Mouse (Mus musculus) stomach, embryonic 14.5 days (tissue): ENCODE results near the gene Tmc8. TPM values are rescaled to one million over a fixed set of nuclear protein-coding genes. Genes with fewer than 3 reads are reported as not detected.

Source experiments
- ATAC-seq: fragments of 200-750 bp; cut with Nextera tagmentation; 2 replicates; pipeline ENCODE4 v1.8.0; 2017; ENCODE audit warnings: low read depth, moderate TSS enrichment; ENCODE audit not compliant: insufficient number of reproducible peaks, insufficient read depth, low FRiP score
- H3K27ac ChIP-seq: fragments of 300-500 bp; sonication (generic); 2 replicates; pipeline ENCODE4 v1.5.1; 2014; ENCODE audit warnings: mild to moderate bottlenecking, low read length, moderate library complexity, mixed read lengths
- H3K27me3 ChIP-seq: fragments of 300-500 bp; sonication (generic); 2 replicates; pipeline ENCODE4 v1.6.1; 2014; ENCODE audit warnings: low read length, control low read depth, mixed read lengths; ENCODE audit not compliant: control insufficient read depth, insufficient read depth
- H3K36me3 ChIP-seq: fragments of 300-500 bp; sonication (generic); 2 replicates; pipeline ENCODE4 v1.6.1; 2014; ENCODE audit warnings: mild to moderate bottlenecking, control low read depth, low read length, moderate library complexity, mixed read lengths; ENCODE audit not compliant: control insufficient read depth, insufficient read depth
- H3K4me1 ChIP-seq: fragments of 300-500 bp; sonication (generic); 2 replicates; pipeline ENCODE4 v1.6.1; 2014; ENCODE audit warnings: low read length, control low read depth, mixed read lengths; ENCODE audit not compliant: control insufficient read depth, insufficient read depth
- H3K4me2 ChIP-seq: fragments of 300-500 bp; sonication (generic); replicated peaks from 2 replicates; pipeline ENCODE4 v1.6.1; 2014; ENCODE audit warnings: low read depth, low read length, control low read depth
- H3K4me3 ChIP-seq: fragments of 300-500 bp; sonication (generic); 2 replicates; pipeline ENCODE4 v1.5.1; 2014; ENCODE audit warnings: low read depth, low read length, control low read depth
- H3K9ac ChIP-seq: fragments of 300-500 bp; sonication (generic); replicated peaks from 2 replicates; pipeline ENCODE4 v1.6.1; 2014; ENCODE audit warnings: low read depth, mild to moderate bottlenecking, control low read depth, low read length, moderate library complexity, mixed read lengths
- H3K9me3 ChIP-seq: fragments of 300-500 bp; sonication (generic); 2 replicates; pipeline ENCODE4 v1.6.1; 2016; ENCODE audit warnings: low read depth, low read length, control low read depth; ENCODE audit not compliant: control insufficient read depth
- WGBS: fragments of 180-500 bp; shearing (Covaris S2); extraction: QIAGEN DNeasy Blood & Tissue Kit; methylation state at CpG from one replicate; pipeline ENCODE4 v1.1.7; 2014; 5-methylcytosine and 5-hydroxymethylcytosine counted together
- polyA plus RNA-seq: library from polyadenylated mRNA; unstranded; fragments of >200 nt; fragmentation: Nextera tagmentation; extraction: Ambion mirVana; gene quantifications from 2 replicates; pipeline ENCODE4 v1.2.1, GENCODE M21; 2014

Gene Tmc8
- polyA plus RNA-seq, 1 experiment from 2014 or later: 1.7 TPM

GRCm38 (mm10) chr11:117777111-117777510 lies 4.8 kb upstream of the Tmc8 start:
- Histone ChIP-seq H3K9me3 (no peaks in the 10 kb centered on the region), H3K4me2 (no peak overlapping the region), H3K27ac (no peak overlapping the region), H3K4me1 (peaks cover 36% of the 10 kb centered on the region), H3K4me3 (no peak overlapping the region), H3K9ac (no peak overlapping the region), H3K27me3 (no peaks in the 10 kb centered on the region), H3K36me3 (peaks cover 4% of the 10 kb centered on the region; the same call in 1 of the 2 replicates)
- 89% methylated on average over 5 of the region's 5 CpGs for WGBS
- ATAC-seq: no peak

GRCm38 (mm10) chr11:117778031-117778430 lies 3.8 kb upstream of the Tmc8 start:
- peaks cover 40% of the 10 kb centered on the region for H3K4me1 ChIP-seq
- no peak overlapping the region for H3K27ac ChIP-seq
- no peak for ATAC-seq
- H3K27me3 ChIP-seq: no peaks in the 10 kb centered on the region
- peaks cover 4% of the 10 kb centered on the region; the same call in 1 of the 2 replicates for H3K36me3 ChIP-seq
- WGBS: 93% methylated on average over 11 of the region's 11 CpGs
- no peak overlapping the region for H3K4me2 ChIP-seq
- no peak overlapping the region for H3K9ac ChIP-seq
- no peak overlapping the region for H3K4me3 ChIP-seq
- H3K9me3 ChIP-seq: no peaks in the 10 kb centered on the region

DNA sequence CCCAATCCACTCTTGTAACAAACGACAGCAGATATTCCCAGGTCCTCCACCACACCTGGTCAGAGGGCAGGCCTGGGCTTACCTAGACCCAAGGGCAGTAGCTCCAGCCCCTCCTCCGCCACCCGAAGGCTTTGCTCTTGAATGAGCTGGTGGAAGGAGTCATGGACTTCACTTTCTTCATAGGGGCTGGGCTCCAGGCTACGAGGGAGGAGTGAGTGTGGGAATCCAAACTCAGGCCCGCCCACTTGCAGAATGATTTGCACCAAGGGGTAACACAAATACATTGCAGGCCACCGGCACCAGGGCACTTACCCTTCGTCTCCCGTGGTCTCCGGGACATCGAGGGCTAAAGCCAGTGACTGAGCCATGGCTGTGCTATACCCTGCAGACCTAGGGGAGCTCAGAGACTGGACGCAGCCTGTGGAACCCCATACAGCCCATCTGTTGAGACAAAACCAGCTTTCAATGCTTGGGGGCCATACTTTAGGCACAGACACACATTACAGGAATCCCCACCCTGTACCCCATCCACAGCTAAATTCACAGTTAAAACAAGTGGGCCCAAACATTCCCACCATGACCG lies 2.9 kb upstream of the Tmc8 start:
- H3K36me3 ChIP-seq: peaks cover 4% of the 10 kb centered on the region; the same call in 1 of the 2 replicates
- H3K4me3 ChIP-seq: peak overlapping the region; percentile 44
- WGBS: 57% methylated on average over 12 of the region's 12 CpGs
- H3K27me3 ChIP-seq: no peaks in the 10 kb centered on the region
- H3K9me3 ChIP-seq: no peaks in the 10 kb centered on the region
- no peak for ATAC-seq
- H3K4me2 ChIP-seq: peak overlapping the region; percentile 88
- peak overlapping the region; percentile 94; the same call in 1 of the 2 replicates for H3K27ac ChIP-seq
- no peak overlapping the region for H3K9ac ChIP-seq
- peaks cover 44% of the 10 kb centered on the region for H3K4me1 ChIP-seq

GRCm38 (mm10) chr11:117779434-117780198 lies 2.3 kb upstream of the Tmc8 start:
- H3K4me3 ChIP-seq: peak overlapping the region; percentile 44
- H3K4me1 ChIP-seq: peaks cover 44% of the 10 kb centered on the region
- peak overlapping the region; percentile 88 for H3K4me2 ChIP-seq
- no peaks in the 10 kb centered on the region for H3K27me3 ChIP-seq
- peak overlapping the region; percentile 56 for H3K9ac ChIP-seq
- ATAC-seq: no peak
- peaks cover 2% of the 10 kb centered on the region; the same call in 1 of the 2 replicates for H3K36me3 ChIP-seq
- peak overlapping the region; percentile 94 for H3K27ac ChIP-seq
- H3K9me3 ChIP-seq: no peaks in the 10 kb centered on the region
- 5% methylated on average over 38 of the region's 38 CpGs for WGBS

- ATAC-seq: no peak; the same call in 1 of the 2 replicates
- peak overlapping the region; percentile 44 for H3K4me3 ChIP-seq
- WGBS: 1% methylated on average over 17 of the region's 17 CpGs
These were observed 1.7 kb upstream of the Tmc8 start for GRCm38 (mm10) chr11:117780199-117780515.

GRCm38 (mm10) chr11:117780582-117781111 lies 1.2 kb upstream of the Tmc8 start:
- Histone ChIP-seq H3K27me3 (no peaks in the 10 kb centered on the region), H3K4me3 (peak overlapping the region; percentile 44), H3K9me3 (no peaks in the 10 kb centered on the region), H3K27ac (peak overlapping the region; percentile 94), H3K4me1 (peaks cover 44% of the 10 kb centered on the region), H3K36me3 (no peaks in the 10 kb centered on the region), H3K4me2 (peak overlapping the region; percentile 88), H3K9ac (peak overlapping the region; percentile 56; the same call in 1 of the 2 replicates)
- whole genome bisulfite sequencing: 1% methylated on average over 19 of the region's 19 CpGs
- peak; percentile 78 for ATAC-seq

More at GRCm38 (mm10) chr11:117780199-117780515, 1.7 kb upstream of the Tmc8 start:
- Histone ChIP-seq H3K4me1 (peaks cover 44% of the 10 kb centered on the region), H3K9ac (peak overlapping the region; percentile 56), H3K36me3 (no peaks in the 10 kb centered on the region), H3K9me3 (no peaks in the 10 kb centered on the region), H3K27ac (peak overlapping the region; percentile 94), H3K4me2 (peak overlapping the region; percentile 88), H3K27me3 (no peaks in the 10 kb centered on the region)

DNA sequence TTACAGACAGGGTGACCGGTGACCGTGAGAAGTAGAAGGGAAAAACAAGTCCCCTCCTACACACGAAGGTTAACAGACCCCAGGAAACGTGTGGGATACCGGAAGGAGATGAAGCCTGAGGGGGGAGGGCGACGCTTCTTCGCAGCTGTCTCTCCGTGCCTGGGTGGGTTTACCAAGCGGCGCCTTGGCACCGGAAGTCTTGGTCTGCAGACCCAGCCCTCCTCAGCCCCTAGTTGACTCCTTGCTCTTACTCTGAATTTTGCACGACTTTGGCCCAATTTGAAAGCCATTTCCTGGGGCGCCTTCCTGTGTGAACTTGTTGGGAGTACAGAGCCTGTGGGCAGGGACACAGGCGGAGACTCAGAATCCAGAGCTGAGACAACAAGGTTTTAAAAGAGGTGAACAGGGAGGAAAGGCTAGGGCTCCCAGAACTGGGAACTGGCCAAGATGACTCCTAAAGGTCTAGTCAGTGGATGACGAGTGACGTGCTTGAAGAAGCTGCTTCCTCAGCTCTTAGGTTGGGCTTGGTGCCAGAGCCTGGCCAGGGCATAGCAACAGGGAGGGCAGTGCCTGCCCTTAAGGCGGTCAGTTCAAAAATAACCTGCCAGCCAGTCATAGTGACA lies 566 bp upstream of the Tmc8 start:
- peak overlapping the region; percentile 44; the same call in 1 of the 2 replicates for H3K4me3 ChIP-seq
- no peaks in the 10 kb centered on the region for H3K36me3 ChIP-seq
- no peak for ATAC-seq
- H3K27me3 ChIP-seq: no peaks in the 10 kb centered on the region
- WGBS: 18% methylated on average over 18 of the region's 18 CpGs
- no peak overlapping the region for H3K9ac ChIP-seq
- H3K9me3 ChIP-seq: no peaks in the 10 kb centered on the region
- peak overlapping the region; percentile 88 for H3K4me2 ChIP-seq
- peak overlapping the region; percentile 94 for H3K27ac ChIP-seq
- H3K4me1 ChIP-seq: peaks cover 44% of the 10 kb centered on the region

- H3K9ac ChIP-seq: peak overlapping the region; percentile 23; the same call in 1 of the 2 replicates
- no peaks in the 10 kb centered on the region for H3K36me3 ChIP-seq
- H3K27me3 ChIP-seq: no peaks in the 10 kb centered on the region
- peaks cover 44% of the 10 kb centered on the region for H3K4me1 ChIP-seq
- peak overlapping the region; percentile 14 for H3K4me3 ChIP-seq
- ATAC-seq: no peak
- no peaks in the 10 kb centered on the region for H3K9me3 ChIP-seq
- WGBS: 50% methylated on average over 9 of the region's 9 CpGs
- peak overlapping the region; percentile 39 for H3K4me2 ChIP-seq
- no peak overlapping the region for H3K27ac ChIP-seq
These were observed 794 bp downstream of the Tmc8 start for GRCm38 (mm10) chr11:117782705-117783034.
